Mouse (Mus musculus) myocyte (in vitro differentiated cells): Measurements from ENCODE around the gene Asb13.

Experiments used
- CEBPB ChIP-seq: IDR thresholded peaks from 2 replicates; pipeline ENCODE4 v1.6.1; 2011; ENCODE audit warnings: mild to moderate bottlenecking, moderate library complexity; ENCODE audit not compliant: poor library complexity, insufficient read depth, severe bottlenecking
- E2F4 ChIP-seq: IDR thresholded peaks from one replicate; pipeline ENCODE4 v1.6.1; 2011; ENCODE audit warnings: mild to moderate bottlenecking, control low read depth, moderate library complexity; ENCODE audit not compliant: insufficient read depth
- MAX ChIP-seq: IDR thresholded peaks from one replicate; pipeline ENCODE4 v1.6.1; 2011; ENCODE audit warnings: low read depth, mild to moderate bottlenecking, control low read depth
- MYOG ChIP-seq, 3 experiments: IDR thresholded peaks; one replicate each; pipeline ENCODE4 v1.6.1; 2011; ENCODE audit warnings: control low read depth in 2 of 3, low read depth in 2 of 3, mild to moderate bottlenecking in 2 of 3; ENCODE audit not compliant: insufficient read length in 2 of 3, control insufficient read depth in 1 of 3, insufficient read depth in 1 of 3
- POLR2A ChIP-seq: IDR thresholded peaks from one replicate; pipeline ENCODE4 v1.6.1; 2011; ENCODE audit warnings: low read depth, mild to moderate bottlenecking, control low read depth, moderate library complexity; ENCODE audit not compliant: insufficient read length
- REST ChIP-seq: IDR thresholded peaks from one replicate; pipeline ENCODE4 v1.6.1; 2011; ENCODE audit warnings: mild to moderate bottlenecking, control low read depth, moderate library complexity; ENCODE audit not compliant: insufficient read depth, insufficient read length
- SRF ChIP-seq: IDR thresholded peaks from one replicate; pipeline ENCODE4 v1.6.1; 2011; ENCODE audit warnings: low read depth; ENCODE audit not compliant: control insufficient read depth, insufficient read length
- TCF12 ChIP-seq: IDR thresholded peaks from one replicate; pipeline ENCODE4 v1.6.1; 2011; ENCODE audit warnings: mild to moderate bottlenecking, control low read depth; ENCODE audit not compliant: poor library complexity, insufficient read depth, severe bottlenecking
- USF1 ChIP-seq: IDR thresholded peaks from one replicate; pipeline ENCODE4 v1.6.1; 2011; ENCODE audit warnings: low read depth, mild to moderate bottlenecking, control low read depth, moderate library complexity

GRCm38 (mm10) chr13:3609780-3610117 lies 24.1 kb upstream of the Asb13 start:
- TF ChIP-seq REST (no peak), CEBPB (no peak), E2F4 (no peak), TCF12 (no peak), SRF (no peak), POLR2A (no peak), USF1 (no peak), MYOG (IDR thresholded peaks at IDR 0.05; ENCODE audit: control insufficient read depth in 1 of 3, insufficient read depth in 1 of 3, insufficient read length in 2 of 3, low read depth in 2 of 3) (no peak), MAX (no peak)
